Mouse (Mus musculus): Measurements from ENCODE around the gene Tufm.

DNA sequence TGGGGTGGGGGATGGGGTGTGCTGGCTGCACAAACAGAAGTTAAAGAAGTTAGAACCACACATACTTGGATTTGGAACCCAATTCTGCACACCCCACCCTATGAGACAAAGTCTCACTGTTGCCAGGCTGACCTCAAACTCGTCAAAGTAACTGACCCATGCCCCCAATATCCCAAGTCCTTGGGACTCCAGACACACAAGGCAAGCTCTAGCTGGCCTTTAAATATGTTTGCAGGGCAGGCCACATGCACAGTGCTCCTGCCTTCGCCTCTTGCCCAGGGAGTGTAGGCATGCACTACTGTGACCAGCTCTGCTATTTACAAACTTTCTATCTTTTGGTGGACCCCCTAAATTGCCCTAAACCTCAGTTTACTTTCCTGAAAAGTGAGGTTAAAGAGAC is 31.9 kb upstream of the Tufm start:
- TF ChIP-seq EP300 (IDR thresholded peaks at IDR 0.05; ENCODE audit: low read depth) (no peak), CTCF (IDR thresholded peaks at IDR 0.05; ENCODE audit: low read depth) (no peak)
